Mouse (Mus musculus) stomach, postnatal 0 days (tissue): Measurements from ENCODE around the gene Rufy4.

Experiments
- CTCF ChIP-seq: IDR thresholded peaks from 2 replicates; pipeline ENCODE4 v1.5.1; 2016; ENCODE audit warnings: antibody characterized with exemption, low read depth, mild to moderate bottlenecking, moderate library complexity
- EP300 ChIP-seq: optimal IDR thresholded peaks from 2 replicates; pipeline ENCODE3; 2016; ENCODE audit warnings: antibody characterized with exemption

- no peak for TF ChIP-seq CTCF
- TF ChIP-seq EP300 = no peak
Measured at GRCm38 (mm10) chr1:74094497-74095270, 30.7 kb upstream of the Rufy4 start.
